Comparison of ENCODE assay signal across 8 mouse cellular contexts in genomic region chr4:76451019-76451552, GRCm38 (mm10).
DNase-seq lines count a peak whose midpoint lies in the region; ATAC-seq and TF ChIP-seq lines count a peak whose summit lies in the region.

No protein-coding gene starts in this region.

- no peak for TF ChIP-seq POLR2A in olfactory bulb, adult 2 months (IDR thresholded peaks at IDR 0.05; ENCODE audit: insufficient read depth, low read depth, low read length)

- no peaks in the 10 kb centered on the region for H3K9me3 ChIP-seq in heart, embryonic 16.5 days (replicated peaks; ENCODE audit: control insufficient read depth, low read length)

- peaks cover 13% of the 10 kb centered on the region for H3K4me1 ChIP-seq in heart, embryonic 16.5 days (ENCODE audit: control insufficient read depth, insufficient read depth, low read length)
- H3K4me1 ChIP-seq in olfactory bulb, adult 2 months (ENCODE audit: control insufficient read depth, insufficient read depth, low read length): no peaks in the 10 kb centered on the region

- peak overlapping the region; percentile 74 for H3K4me2 ChIP-seq in heart, embryonic 16.5 days (ENCODE audit: low read depth, low read length)

- H3K27ac ChIP-seq in heart, embryonic 16.5 days (ENCODE audit: low read length): peak overlapping the region; percentile 64
- H3K27ac ChIP-seq in olfactory bulb, adult 2 months (ENCODE audit: insufficient read depth, low read depth, low read length): no peak overlapping the region

- no peak for ATAC-seq in cerebellum, adult (ENCODE audit: insufficient number of reproducible peaks, low FRiP score, low TSS enrichment)
- ATAC-seq in heart, embryonic 16.5 days (replicated peaks; ENCODE audit: extremely low read depth, insufficient read depth, low FRiP score): no peak

- WGBS in heart, embryonic 16.5 days: 33% methylated on average over 8 of the region's 8 CpGs
- 64% methylated on average over 8 of the region's 8 CpGs for WGBS in olfactory bulb, adult 2 months

- H3K9ac ChIP-seq in heart, embryonic 16.5 days (ENCODE audit: low read length): peak overlapping the region; percentile 90

- TF ChIP-seq CTCF in olfactory bulb, adult 2 months (IDR thresholded peaks at IDR 0.05; ENCODE audit: insufficient read depth, low read depth, low read length): no peak

- peak; percentile 41 for DNase-seq in cerebellum, adult 11 months
- peak; percentile 60 for DNase-seq in brain, adult 2 months (ENCODE audit: low read depth, low spot score)
- DNase-seq in kidney, postnatal 36 days: peak; percentile 64 to 69
- DNase-seq in layer of hippocampus, adult 9-11 months: no peak
- DNase-seq in T-cell, adult 2 months (ENCODE audit: low spot score): no peak

- H3K36me3 ChIP-seq in heart, embryonic 16.5 days (ENCODE audit: control insufficient read depth, insufficient read depth): no peaks in the 10 kb centered on the region

- H3K27me3 ChIP-seq in heart, embryonic 16.5 days (ENCODE audit: control insufficient read depth, insufficient read depth, low read length): no peaks in the 10 kb centered on the region

- H3K4me3 ChIP-seq in heart, embryonic 16.5 days (ENCODE audit: low read length): peak overlapping the region; percentile 88
- peak overlapping the region; percentile 74; the same call in 1 of the 2 replicates for H3K4me3 ChIP-seq in olfactory bulb, adult 2 months (ENCODE audit: insufficient read depth, low read depth, low read length)

Comparison
In these comparisons a context has a peak if more than half of its experiments do, and no peak if none do; other contexts are left out.
1. DNase-seq: peak in cerebellum, adult 11 months (single experiment), brain, adult 2 months (single experiment) and kidney, postnatal 36 days (2 of 2); none in layer of hippocampus, adult 9-11 months (single experiment) and T-cell, adult 2 months (single experiment).